Mouse (Mus musculus): ENCODE results near the gene Arntl2.

DNA sequence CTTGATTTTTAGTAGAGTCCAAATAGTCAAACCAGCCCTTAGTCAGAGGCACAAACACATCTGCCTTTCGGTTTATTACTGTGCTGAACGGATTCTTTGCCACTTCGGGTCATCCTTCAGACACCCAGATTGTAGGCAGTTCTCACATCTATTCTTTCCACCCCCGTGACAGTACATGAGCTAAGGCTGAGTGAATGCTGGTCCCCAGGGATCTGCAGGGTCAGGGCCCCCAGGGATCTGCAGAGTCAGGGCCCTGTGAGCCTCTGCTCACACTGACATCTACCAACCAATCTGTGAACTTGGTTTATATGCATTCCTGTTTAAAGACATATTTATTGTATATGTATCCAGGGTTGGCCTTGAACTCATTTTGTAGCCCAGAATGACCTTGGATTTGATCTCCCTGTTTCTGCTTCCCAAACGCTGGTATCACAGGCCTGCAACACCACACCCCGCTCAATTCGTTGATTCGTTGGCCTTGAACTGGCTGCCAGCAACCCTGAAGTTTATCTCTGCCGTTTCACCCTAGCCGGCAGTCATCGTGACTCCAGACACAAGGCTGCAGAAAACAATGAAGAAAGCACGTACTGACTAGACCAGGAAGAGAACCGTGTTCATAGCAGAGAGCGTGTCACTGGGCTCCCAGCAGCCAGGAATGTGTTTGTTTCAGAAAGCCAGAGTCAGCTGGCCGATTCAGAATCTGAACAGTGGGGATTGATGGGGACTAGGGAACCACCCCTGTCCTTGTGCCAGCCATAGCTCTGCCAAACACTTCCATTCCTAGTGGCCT lies 50.3 kb downstream of the Arntl2 start:
- TF ChIP-seq CTCF (IDR thresholded peaks at IDR 0.05; ENCODE audit: control insufficient read depth, insufficient read depth, insufficient read length) (no peak), MAX (IDR thresholded peaks at IDR 0.05) (no peak), CEBPB (IDR thresholded peaks at IDR 0.05; ENCODE audit: low read depth) (no peak)
